Mouse (Mus musculus): ENCODE measurements around the gene Hmcn2. TPM values are rescaled to one million over a fixed set of nuclear protein-coding genes. Genes with fewer than 3 reads are reported as not detected.

Gene Hmcn2
- polyA plus RNA-seq, 1 experiment from 2014 or later, result not detected

DNA sequence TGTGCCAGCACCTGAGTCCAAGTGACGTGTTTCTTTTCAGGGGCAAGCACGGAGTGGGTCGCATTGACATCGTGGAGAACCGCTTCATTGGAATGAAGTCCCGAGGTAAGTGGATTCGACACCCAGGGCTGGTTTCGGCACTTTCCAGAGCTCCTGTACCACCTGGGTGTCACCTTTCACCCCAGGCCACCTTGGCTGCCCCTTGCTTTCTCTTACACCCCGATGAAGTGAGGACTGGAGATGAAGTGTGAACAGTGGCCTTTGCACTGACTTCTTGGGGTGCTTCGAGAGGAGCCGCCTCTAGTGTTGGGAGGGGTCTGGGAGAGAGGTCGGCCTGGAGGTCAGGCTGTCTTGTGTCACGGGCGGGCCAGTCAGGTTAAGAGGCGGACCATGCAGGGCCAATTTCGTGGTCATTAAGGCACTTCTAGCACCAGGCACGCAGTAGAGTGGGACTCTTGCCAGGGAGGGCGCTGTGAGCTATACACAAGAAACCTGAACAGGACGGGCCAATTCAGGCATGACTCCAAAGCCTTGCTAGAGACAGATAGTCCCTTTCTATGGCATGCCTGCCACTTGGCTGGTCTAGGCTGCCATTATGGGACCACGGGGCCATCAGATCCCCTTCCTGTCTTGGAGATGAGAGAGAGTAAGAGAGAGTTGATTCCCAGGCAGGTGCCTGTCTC, 187.4 kb downstream of the Hmcn2 start:
- no peaks in the 10 kb centered on the region for H3K27me3 ChIP-seq (ENCODE audit: control insufficient read depth, insufficient read depth, low read length)
- no peak overlapping the region for H3K4me2 ChIP-seq (ENCODE audit: low read depth, severe bottlenecking)
- no peak overlapping the region for H3K9ac ChIP-seq (ENCODE audit: low read length)
- H3K4me1 ChIP-seq (ENCODE audit: control insufficient read depth, insufficient read depth, low read length), result peaks cover 22% of the 10 kb centered on the region
- WGBS, result 44% methylated on average over 20 of the region's 20 CpGs
- DNase-seq (ENCODE audit: low spot score) (peak; percentile 48), ATAC-seq (ENCODE audit: insufficient number of reproducible peaks, low FRiP score, low TSS enrichment, low read depth) (no peak)
- H3K9me3 ChIP-seq (ENCODE audit: control insufficient read depth, low read length), result no peaks in the 10 kb centered on the region
- H3K27ac ChIP-seq (replicated peaks; ENCODE audit: low read depth, low read length), result no peak overlapping the region
- no peak overlapping the region for H3K4me3 ChIP-seq (ENCODE audit: low read depth, low read length)
- H3K36me3 ChIP-seq (ENCODE audit: control insufficient read depth, insufficient read depth, low read length), result no peaks in the 10 kb centered on the region

GRCm38 (mm10) chr2:31502616-31503522, 188.7 kb downstream of the Hmcn2 start:
- Histone ChIP-seq H3K9ac (ENCODE audit: low read length) (no peak overlapping the region), H3K27ac (replicated peaks; ENCODE audit: low read depth, low read length) (no peak overlapping the region), H3K9me3 (ENCODE audit: control insufficient read depth, low read length) (no peaks in the 10 kb centered on the region), H3K4me3 (ENCODE audit: low read depth, low read length) (no peak overlapping the region), H3K36me3 (ENCODE audit: control insufficient read depth, insufficient read depth, low read length) (no peaks in the 10 kb centered on the region), H3K27me3 (ENCODE audit: control insufficient read depth, insufficient read depth, low read length) (no peaks in the 10 kb centered on the region), H3K4me2 (ENCODE audit: low read depth, severe bottlenecking) (no peak overlapping the region), H3K4me1 (ENCODE audit: control insufficient read depth, insufficient read depth, low read length) (peaks cover 21% of the 10 kb centered on the region)
- WGBS, result 64% methylated on average over 15 of the region's 15 CpGs
- DNase-seq (ENCODE audit: low spot score), result no peak
- no peak for ATAC-seq (ENCODE audit: insufficient number of reproducible peaks, low FRiP score, low TSS enrichment, low read depth)

DNA sequence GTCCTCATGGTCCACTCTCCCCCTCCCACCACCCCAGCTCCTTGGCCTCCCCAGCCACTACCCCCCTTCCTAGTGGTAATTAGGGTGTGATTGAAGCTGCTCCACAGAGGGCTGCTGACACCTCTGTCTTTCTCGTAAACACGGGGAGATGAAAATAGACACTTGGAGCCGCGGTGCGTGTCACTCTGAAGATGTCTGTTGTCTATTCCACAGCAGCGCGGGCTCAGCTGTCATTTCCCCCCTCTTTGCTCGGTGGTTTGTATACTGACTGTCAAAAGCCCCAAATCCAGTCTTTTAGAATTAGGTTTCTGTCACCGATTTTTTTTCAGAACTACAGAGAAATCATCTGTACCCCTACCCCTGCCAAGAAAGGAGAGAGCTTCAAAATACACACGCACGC, 191.3 kb downstream of the Hmcn2 start:
- Histone ChIP-seq H3K27ac (replicated peaks; ENCODE audit: low read depth, low read length) (no peak overlapping the region), H3K27me3 (ENCODE audit: control insufficient read depth, insufficient read depth, low read length) (no peaks in the 10 kb centered on the region), H3K36me3 (ENCODE audit: control insufficient read depth, insufficient read depth, low read length) (no peaks in the 10 kb centered on the region), H3K4me1 (ENCODE audit: control insufficient read depth, insufficient read depth, low read length) (peaks cover 6% of the 10 kb centered on the region; the same call in 1 of the 2 replicates), H3K4me2 (ENCODE audit: low read depth, severe bottlenecking) (no peak overlapping the region), H3K9ac (ENCODE audit: low read length) (no peak overlapping the region), H3K9me3 (ENCODE audit: control insufficient read depth, low read length) (no peaks in the 10 kb centered on the region), H3K4me3 (ENCODE audit: low read depth, low read length) (no peak overlapping the region)
- DNase-seq (ENCODE audit: low spot score) (no peak), ATAC-seq (ENCODE audit: insufficient number of reproducible peaks, low FRiP score, low TSS enrichment, low read depth) (no peak)
- 44% methylated on average over 11 of the region's 11 CpGs for WGBS

DNA sequence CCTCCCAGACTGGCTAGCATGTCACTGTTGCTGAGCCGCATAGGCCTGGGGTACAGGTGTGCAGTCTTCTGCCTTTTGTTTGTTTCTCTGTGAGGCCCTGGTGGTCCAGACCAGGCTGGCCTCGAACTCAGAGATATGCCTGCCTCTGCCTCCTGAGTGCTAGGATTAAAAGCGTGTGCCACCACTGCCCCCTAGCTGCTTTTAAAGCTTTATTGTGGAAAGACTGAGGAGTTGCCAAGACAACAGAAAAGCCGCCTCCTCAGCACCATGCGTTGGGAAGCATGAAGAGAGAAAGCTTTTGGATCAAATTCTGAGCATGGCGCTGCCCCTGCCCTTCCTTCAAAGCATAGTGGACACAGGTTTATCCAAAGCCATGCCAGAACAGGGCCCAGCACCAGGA, 194.6 kb downstream of the Hmcn2 start:
- Histone ChIP-seq H3K27me3 (ENCODE audit: control insufficient read depth, insufficient read depth, low read length) (no peaks in the 10 kb centered on the region), H3K9ac (ENCODE audit: low read length) (no peak overlapping the region), H3K4me3 (ENCODE audit: low read depth, low read length) (no peak overlapping the region), H3K4me1 (ENCODE audit: control insufficient read depth, insufficient read depth, low read length) (peaks cover 6% of the 10 kb centered on the region; the same call in 1 of the 2 replicates), H3K36me3 (ENCODE audit: control insufficient read depth, insufficient read depth, low read length) (no peaks in the 10 kb centered on the region), H3K9me3 (ENCODE audit: control insufficient read depth, low read length) (no peaks in the 10 kb centered on the region), H3K27ac (replicated peaks; ENCODE audit: low read depth, low read length) (no peak overlapping the region), H3K4me2 (ENCODE audit: low read depth, severe bottlenecking) (no peak overlapping the region)
- ATAC-seq (ENCODE audit: insufficient number of reproducible peaks, low FRiP score, low TSS enrichment, low read depth) (no peak), DNase-seq (ENCODE audit: low spot score) (no peak)
- 92% methylated on average over 6 of the region's 6 CpGs for WGBS

Other genes starting within 250 kb of the Hmcn2 start
- gene Fnbp1, start 172.4 kb upstream of the Hmcn2 start, polyA plus RNA-seq (2014; fragmentation: Nextera tagmentation; extraction: Ambion mirVana), result 13.9 and 17.5 TPM in 2 replicates
- gene Gpr107, start 162.1 kb upstream of the Hmcn2 start, polyA plus RNA-seq (2014; fragmentation: Nextera tagmentation; extraction: Ambion mirVana), result 23.8 and 26.9 TPM in 2 replicates
- gene Ncs1, start 68.6 kb upstream of the Hmcn2 start, polyA plus RNA-seq (2014; fragmentation: Nextera tagmentation; extraction: Ambion mirVana), result 59.6 and 61.9 TPM in 2 replicates
- gene Ass1, start 155.8 kb downstream of the Hmcn2 start, polyA plus RNA-seq (2014; fragmentation: Nextera tagmentation; extraction: Ambion mirVana), result 5.5 and 5.8 TPM in 2 replicates

Data from limb, embryonic 11.5 days (tissue).